Comparison of ENCODE assay signal across 9 mouse cellular contexts in the genomic region with DNA sequence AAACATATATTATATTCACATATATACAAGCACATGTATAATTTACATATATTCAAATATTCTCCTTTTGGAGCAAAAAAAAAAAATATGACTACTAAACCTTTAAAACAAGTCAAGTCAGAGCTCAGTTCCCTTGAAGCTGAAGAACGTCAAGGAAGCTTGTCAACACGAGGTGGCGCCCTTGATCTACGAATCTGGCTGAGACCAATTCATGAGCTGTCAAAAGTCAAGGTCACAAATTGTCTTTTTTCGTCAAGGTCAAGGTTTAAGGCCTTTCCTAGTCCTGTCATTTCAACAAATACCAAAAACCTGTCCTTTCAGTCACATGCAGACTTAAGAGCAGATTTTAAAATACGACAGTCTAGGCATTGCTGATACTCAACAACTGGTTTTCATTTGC. TPM values are rescaled to one million over a fixed set of nuclear protein-coding genes. Genes with fewer than 3 reads are reported as not detected.
A peak's percentile ranks its signal among the peaks of the same experiment; 100 is the strongest.
DNase-seq lines count a peak whose midpoint lies in the region; ATAC-seq and TF ChIP-seq lines count a peak whose summit lies in the region.
"Had no signal": no experiment of that assay in that cellular context is flagged by ENCODE, and none has a peak within 500 bp of the region (broad histone marks: within the 10 kb centered on the region; RNA-seq: fewer than 3 reads in every experiment).

No protein-coding gene starts in this region.

- no peak for TF ChIP-seq POLR2A in cortical plate, adult 2 months (IDR thresholded peaks at IDR 0.05; ENCODE audit: extremely low read depth, insufficient read depth, low read length)
- TF ChIP-seq POLR2A in olfactory bulb, adult 2 months (IDR thresholded peaks at IDR 0.05; ENCODE audit: insufficient read depth, low read depth, low read length), result no peak

- H3K4me2 ChIP-seq in kidney, embryonic 16.5 days (replicated peaks; ENCODE audit: low read depth, low read length), result no peak overlapping the region
- H3K4me2 ChIP-seq: embryonic facial prominence, embryonic 15.5 days had no signal

- WGBS in kidney, embryonic 16.5 days, result 0% methylated on average over 6 of the region's 6 CpGs
- WGBS in olfactory bulb, adult 2 months, result 2% methylated on average over 6 of the region's 6 CpGs

- TF ChIP-seq CTCF in cortical plate, adult 2 months (IDR thresholded peaks at IDR 0.05; ENCODE audit: extremely low read depth, insufficient read depth, low read length), result peak; percentile 78
- TF ChIP-seq CTCF in olfactory bulb, adult 2 months (IDR thresholded peaks at IDR 0.05; ENCODE audit: insufficient read depth, low read depth, low read length), result 0 out of 2 replicates have a peak, but pooled peaks have one; percentile 17

- no peak overlapping the region for H3K4me3 ChIP-seq in kidney, embryonic 16.5 days (ENCODE audit: low read length)
- no peak overlapping the region for H3K4me3 ChIP-seq in cortical plate, adult 2 months (ENCODE audit: insufficient read depth, low read length)
- H3K4me3 ChIP-seq in olfactory bulb, adult 2 months (ENCODE audit: insufficient read depth, low read depth, low read length), result no peak overlapping the region
- H3K4me3 ChIP-seq: embryonic facial prominence, embryonic 15.5 days had no signal

- no peak for ATAC-seq in kidney, embryonic 16.5 days (ENCODE audit: low FRiP score, low TSS enrichment)

- H3K27ac ChIP-seq in kidney, embryonic 16.5 days (ENCODE audit: low read length), result no peak overlapping the region
- H3K27ac ChIP-seq in cortical plate, adult 2 months (ENCODE audit: insufficient read depth, low read length), result no peak overlapping the region
- no peak overlapping the region for H3K27ac ChIP-seq in olfactory bulb, adult 2 months (ENCODE audit: insufficient read depth, low read depth, low read length)
- H3K27ac ChIP-seq: embryonic facial prominence, embryonic 15.5 days had no signal

- intact Hi-C loops in heart, postnatal 25 days (cut with DNase I), result loop anchor here (1.0 to 5.0 kb wide), 6 partner anchors 320 to 885 kb away; no protein-coding TSS in a partner anchor
- intact Hi-C loops in left cerebral cortex, postnatal 25 days (cut with DNase I), result loop anchor here (2.0 to 5.0 kb wide), 6 partner anchors 95 to 1080 kb away; partner anchors contain the start of gene Hoxa2

- H3K9me3 ChIP-seq in kidney, embryonic 16.5 days (ENCODE audit: low read length), result no peaks in the 10 kb centered on the region
- H3K9me3 ChIP-seq: embryonic facial prominence, embryonic 15.5 days had no signal

- no peaks in the 10 kb centered on the region for H3K36me3 ChIP-seq in kidney, embryonic 16.5 days (ENCODE audit: insufficient read depth, low read length)
- H3K36me3 ChIP-seq: embryonic facial prominence, embryonic 15.5 days had no signal

- peaks cover 74% of the 10 kb centered on the region for H3K27me3 ChIP-seq in kidney, embryonic 16.5 days (ENCODE audit: insufficient read depth, low read length)

- peaks cover 23% of the 10 kb centered on the region for H3K4me1 ChIP-seq in kidney, embryonic 16.5 days (ENCODE audit: insufficient read depth, low read length)
- H3K4me1 ChIP-seq in cortical plate, adult 2 months (ENCODE audit: control insufficient read depth, insufficient read depth, low read length), result no peaks in the 10 kb centered on the region
- no peaks in the 10 kb centered on the region for H3K4me1 ChIP-seq in olfactory bulb, adult 2 months (ENCODE audit: control insufficient read depth, insufficient read depth, low read length)

- H3K9ac ChIP-seq in kidney, embryonic 16.5 days (replicated peaks; ENCODE audit: low read length), result no peak overlapping the region
- H3K9ac ChIP-seq: embryonic facial prominence, embryonic 15.5 days had no signal

- peak; percentile 88 for DNase-seq in kidney, adult 18-20 months
- peak; percentile 78 for DNase-seq in ZHBTc4 (ENCODE audit: low read depth, low spot score)
- DNase-seq in heart, postnatal 25 days (ENCODE audit: low spot score), result peak; percentile 48
- peak; percentile 64 to 70 for DNase-seq in left cerebral cortex, postnatal 25 days (ENCODE audit: low spot score in 2 of 2)
- peak; percentile 84 for DNase-seq in urinary bladder, postnatal 25 days (ENCODE audit: low spot score)

RNA-seq across cellular contexts. Expression of gene Hoxa13, which starts 3.7 kb away (rescaled TPM):
- 0.15 TPM in 2 replicates for polyA plus RNA-seq in kidney, embryonic 16.5 days (2015; fragmentation: Nextera tagmentation; extraction: Ambion mirVana)
- polyA plus RNA-seq in cortical plate, adult 2 months (2012; rRNA removed), result not detected in 2 replicates
- total RNA-seq in heart, postnatal 25 days (2021), result not detected
- total RNA-seq in left cerebral cortex, postnatal 25 days (2021), result not detected
- polyA plus RNA-seq in olfactory bulb, adult 2 months (2012; ENCODE audit: insufficient read depth, insufficient read length, low replicate concordance, missing spikeins), result not detected in 2 replicates

RNA-seq across cellular contexts. Expression of gene Hoxa11, which starts 11.3 kb away (rescaled TPM):
- polyA plus RNA-seq in kidney, embryonic 16.5 days (2015; fragmentation: Nextera tagmentation; extraction: Ambion mirVana), result 27.9 and 31.8 TPM in 2 replicates
- not detected in 2 replicates for polyA plus RNA-seq in cortical plate, adult 2 months (2012; rRNA removed)
- not detected for total RNA-seq in heart, postnatal 25 days (2021)
- total RNA-seq in left cerebral cortex, postnatal 25 days (2021), result not detected
- polyA plus RNA-seq in olfactory bulb, adult 2 months (2012; ENCODE audit: insufficient read depth, insufficient read length, low replicate concordance, missing spikeins), result not detected in 2 replicates
- polyA plus RNA-seq: embryonic facial prominence, embryonic 15.5 days had no signal

RNA-seq across cellular contexts. Expression of gene Hoxa10, which starts 16.3 kb away (rescaled TPM):
- 147 and 154 TPM in 2 replicates for polyA plus RNA-seq in kidney, embryonic 16.5 days (2015; fragmentation: Nextera tagmentation; extraction: Ambion mirVana)
- polyA plus RNA-seq in cortical plate, adult 2 months (2012; rRNA removed), result not detected in 2 replicates
- not detected for total RNA-seq in heart, postnatal 25 days (2021)
- total RNA-seq in left cerebral cortex, postnatal 25 days (2021), result not detected
- not detected in 2 replicates for polyA plus RNA-seq in olfactory bulb, adult 2 months (2012; ENCODE audit: insufficient read depth, insufficient read length, low replicate concordance, missing spikeins)
- polyA plus RNA-seq: embryonic facial prominence, embryonic 15.5 days had no signal

RNA-seq across cellular contexts. Expression of gene Hoxa9, which starts 26.1 kb away (rescaled TPM):
- polyA plus RNA-seq in kidney, embryonic 16.5 days (2015; fragmentation: Nextera tagmentation; extraction: Ambion mirVana), result 56.6 and 56.8 TPM in 2 replicates
- not detected in 2 replicates for polyA plus RNA-seq in cortical plate, adult 2 months (2012; rRNA removed)
- total RNA-seq in heart, postnatal 25 days (2021), result not detected
- not detected for total RNA-seq in left cerebral cortex, postnatal 25 days (2021)
- polyA plus RNA-seq in olfactory bulb, adult 2 months (2012; ENCODE audit: insufficient read depth, insufficient read length, low replicate concordance, missing spikeins), result not detected in 2 replicates

RNA-seq across cellular contexts. Expression of gene Hoxa7, which starts 35.3 kb away (rescaled TPM):
- 25.7 and 27.5 TPM in 2 replicates for polyA plus RNA-seq in kidney, embryonic 16.5 days (2015; fragmentation: Nextera tagmentation; extraction: Ambion mirVana)
- polyA plus RNA-seq in cortical plate, adult 2 months (2012; rRNA removed), result 0.04 TPM in 1 of 2 replicates, not detected in the other
- under 1 TPM; 0.31 to 0.44 TPM for total RNA-seq in heart, postnatal 25 days (2021)
- total RNA-seq in left cerebral cortex, postnatal 25 days (2021), result not detected
- polyA plus RNA-seq in olfactory bulb, adult 2 months (2012; ENCODE audit: insufficient read depth, insufficient read length, low replicate concordance, missing spikeins), result not detected in 2 replicates
- polyA plus RNA-seq: embryonic facial prominence, embryonic 15.5 days had no signal

Comparison
In these comparisons a context has a peak if more than half of its experiments do, and no peak if none do; other contexts are left out.
1. RNA of gene Hoxa11, which starts 11.3 kb away (polyA plus RNA-seq): 27.9 to 31.8 TPM in kidney, embryonic 16.5 days; not detected in cortical plate, adult 2 months and not detected in olfactory bulb, adult 2 months; every median in the first group is over 10 times any median in the second.
2. RNA of gene Hoxa10, which starts 16.3 kb away (polyA plus RNA-seq): 147 to 154 TPM in kidney, embryonic 16.5 days; not detected in cortical plate, adult 2 months and not detected in olfactory bulb, adult 2 months; every median in the first group is over 100 times any median in the second.
3. Peak in every context shown above with its lines, with median percentiles within 50 percentile points of each other: DNase-seq.